Mouse (Mus musculus): ENCODE measurements at regions not wholly inside any gene's neighbourhood (a gene's known extent, or its start where the extent isn't known, plus 50 kb on each side); places are given as distances from the start of the nearest gene placed in this dataset.

- H3K4me1 ChIP-seq (ENCODE audit: control insufficient read depth, insufficient read depth, low read length) = no peaks in the 10 kb centered on the region
- no peaks in the 10 kb centered on the region for H3K9me3 ChIP-seq (replicated peaks; ENCODE audit: control insufficient read depth, low read length)
- no peak overlapping the region for H3K27ac ChIP-seq (ENCODE audit: low read length)
- peaks cover 15% of the 10 kb centered on the region for H3K27me3 ChIP-seq (ENCODE audit: control insufficient read depth, insufficient read depth, low read length)
- peak overlapping the region; percentile 31; the same call in 1 of the 2 replicates for H3K4me2 ChIP-seq (ENCODE audit: low read depth, low read length)
- ATAC-seq (ENCODE audit: insufficient read depth, low FRiP score) = no peak
- no peak overlapping the region for H3K9ac ChIP-seq (ENCODE audit: low read length)
- 3% methylated on average over 31 of the region's 31 CpGs for WGBS
- 0 out of 2 replicates have a peak overlapping the region, but pooled peaks have one; percentile 1 for H3K4me3 ChIP-seq (replicated peaks; ENCODE audit: low read length)
- no peaks in the 10 kb centered on the region for H3K36me3 ChIP-seq (ENCODE audit: control insufficient read depth, insufficient read depth, low read length)
Observed at GRCm38 (mm10) chr9:122595120-122595943, 151.8 kb upstream of the Topaz1 start.

- Histone ChIP-seq H3K4me3 (replicated peaks; ENCODE audit: low read length) (no peak overlapping the region), H3K9ac (ENCODE audit: low read length) (no peak overlapping the region), H3K36me3 (ENCODE audit: control insufficient read depth, insufficient read depth, low read length) (no peaks in the 10 kb centered on the region), H3K9me3 (replicated peaks; ENCODE audit: control insufficient read depth, low read length) (no peaks in the 10 kb centered on the region), H3K4me1 (ENCODE audit: control insufficient read depth, insufficient read depth, low read length) (no peaks in the 10 kb centered on the region), H3K27ac (ENCODE audit: low read length) (no peak overlapping the region), H3K27me3 (ENCODE audit: control insufficient read depth, insufficient read depth, low read length) (no peaks in the 10 kb centered on the region), H3K4me2 (ENCODE audit: low read depth, low read length) (no peak overlapping the region)
- 59% methylated on average over 2 of the region's 2 CpGs for WGBS
- no peak for ATAC-seq (ENCODE audit: insufficient read depth, low FRiP score)
Observed at GRCm38 (mm10) chr9:122603106-122603505, 144.0 kb upstream of the Topaz1 start.

- WGBS = 87% methylated on average over 5 of the region's 5 CpGs
- Histone ChIP-seq H3K4me2 (ENCODE audit: low read depth, low read length) (no peak overlapping the region), H3K36me3 (ENCODE audit: control insufficient read depth, insufficient read depth, low read length) (no peaks in the 10 kb centered on the region), H3K4me1 (ENCODE audit: control insufficient read depth, insufficient read depth, low read length) (no peaks in the 10 kb centered on the region), H3K4me3 (replicated peaks; ENCODE audit: low read length) (no peak overlapping the region), H3K9ac (ENCODE audit: low read length) (no peak overlapping the region), H3K27ac (ENCODE audit: low read length) (no peak overlapping the region), H3K27me3 (ENCODE audit: control insufficient read depth, insufficient read depth, low read length) (no peaks in the 10 kb centered on the region), H3K9me3 (replicated peaks; ENCODE audit: control insufficient read depth, low read length) (no peaks in the 10 kb centered on the region)
- ATAC-seq (ENCODE audit: insufficient read depth, low FRiP score) = no peak
Observed at GRCm38 (mm10) chr9:122609616-122610015, 137.5 kb upstream of the Topaz1 start.

DNA sequence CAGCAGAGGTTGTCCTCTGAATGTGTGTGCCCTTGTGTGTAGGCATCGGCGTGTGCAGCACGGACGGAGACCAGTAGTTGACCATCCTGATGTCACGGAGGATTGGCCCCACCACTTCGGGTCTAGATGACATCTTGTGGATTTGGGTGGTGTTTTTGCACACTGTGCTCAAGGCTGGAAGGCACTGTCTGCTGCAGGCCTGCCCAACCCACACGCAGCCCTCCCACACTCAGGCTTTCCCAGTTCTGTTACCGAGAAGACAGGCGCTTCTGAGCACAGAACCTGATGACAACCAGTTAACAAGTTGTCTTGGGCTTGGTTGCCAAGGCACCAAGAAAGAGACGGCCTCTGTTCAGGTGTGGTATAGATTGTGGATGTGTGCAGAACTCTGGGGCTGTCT is 136.2 kb upstream of the Topaz1 start:
- Histone ChIP-seq H3K27ac (ENCODE audit: low read length) (no peak overlapping the region), H3K4me2 (ENCODE audit: low read depth, low read length) (no peak overlapping the region), H3K4me3 (replicated peaks; ENCODE audit: low read length) (no peak overlapping the region), H3K36me3 (ENCODE audit: control insufficient read depth, insufficient read depth, low read length) (no peaks in the 10 kb centered on the region), H3K27me3 (ENCODE audit: control insufficient read depth, insufficient read depth, low read length) (no peaks in the 10 kb centered on the region), H3K4me1 (ENCODE audit: control insufficient read depth, insufficient read depth, low read length) (no peaks in the 10 kb centered on the region), H3K9ac (ENCODE audit: low read length) (no peak overlapping the region), H3K9me3 (replicated peaks; ENCODE audit: control insufficient read depth, low read length) (no peaks in the 10 kb centered on the region)
- 88% methylated on average over 10 of the region's 10 CpGs for WGBS
- no peak for ATAC-seq (ENCODE audit: insufficient read depth, low FRiP score)

DNA sequence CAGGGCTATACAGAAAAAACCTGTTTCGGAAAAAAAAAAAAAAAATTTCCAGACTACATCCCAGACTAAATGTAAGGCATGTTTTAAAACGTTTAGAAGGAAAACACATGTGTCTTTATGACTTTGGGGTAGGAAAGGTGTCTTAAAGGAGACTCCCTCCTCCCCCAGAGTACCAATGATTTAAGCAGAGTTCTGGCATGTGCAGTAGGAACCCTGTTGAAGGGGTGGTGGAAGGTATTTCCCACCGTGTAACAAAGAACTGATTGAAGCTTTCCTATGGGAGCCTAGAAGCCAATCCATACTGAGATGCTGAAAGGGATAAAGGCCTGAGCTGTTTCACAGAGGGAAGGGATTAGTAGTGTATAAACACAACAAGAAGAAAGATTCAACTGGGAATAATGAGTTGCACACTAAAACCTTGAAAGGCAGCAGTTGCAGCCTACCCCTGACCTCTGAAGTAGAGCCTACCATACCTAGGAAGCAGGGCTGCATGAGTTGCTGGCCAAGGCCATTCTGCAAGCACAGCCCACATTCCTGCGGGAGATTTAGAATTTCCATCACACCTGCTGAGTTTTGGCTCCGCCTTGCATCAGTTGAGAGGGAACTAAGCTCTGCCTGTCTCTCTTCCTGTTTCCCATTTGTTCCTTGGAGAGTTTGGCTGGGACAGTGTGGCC is 132.4 kb upstream of the Topaz1 start:
- Histone ChIP-seq H3K36me3 (ENCODE audit: control insufficient read depth, insufficient read depth, low read length) (no peaks in the 10 kb centered on the region), H3K27ac (ENCODE audit: low read length) (no peak overlapping the region), H3K27me3 (ENCODE audit: control insufficient read depth, insufficient read depth, low read length) (no peaks in the 10 kb centered on the region), H3K9ac (ENCODE audit: low read length) (no peak overlapping the region), H3K4me3 (replicated peaks; ENCODE audit: low read length) (no peak overlapping the region), H3K4me1 (ENCODE audit: control insufficient read depth, insufficient read depth, low read length) (no peaks in the 10 kb centered on the region), H3K4me2 (ENCODE audit: low read depth, low read length) (no peak overlapping the region), H3K9me3 (replicated peaks; ENCODE audit: control insufficient read depth, low read length) (no peaks in the 10 kb centered on the region)
- no peak for ATAC-seq (ENCODE audit: insufficient read depth, low FRiP score)
- WGBS = 22% methylated on average over 5 of the region's 5 CpGs

DNA sequence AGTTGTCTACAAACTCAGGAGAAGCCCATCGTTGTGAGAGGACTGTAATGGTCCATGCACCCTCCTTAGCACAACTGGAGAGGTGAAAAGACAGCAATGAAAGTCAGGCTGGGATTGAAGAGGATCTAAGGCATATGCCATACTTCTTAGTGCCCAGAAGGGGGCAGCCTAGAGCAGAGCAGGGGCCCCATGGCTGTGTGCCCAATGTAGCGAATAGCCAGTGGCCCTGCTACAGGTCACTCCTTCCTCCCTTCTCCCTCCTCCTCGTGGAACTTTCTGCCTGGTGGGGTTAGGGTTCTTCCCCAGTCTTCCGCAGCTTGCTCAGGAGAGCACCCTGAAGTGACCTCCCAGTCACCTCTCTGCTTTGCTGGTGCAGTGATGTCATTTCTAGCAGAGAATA is 131.8 kb upstream of the Topaz1 start:
- 23% methylated on average over 4 of the region's 4 CpGs for WGBS

GRCm38 (mm10) chr9:122617793-122618192 is 129.4 kb upstream of the Topaz1 start:
- Histone ChIP-seq H3K27me3 (ENCODE audit: control insufficient read depth, insufficient read depth, low read length) (no peaks in the 10 kb centered on the region), H3K4me1 (ENCODE audit: control insufficient read depth, insufficient read depth, low read length) (no peaks in the 10 kb centered on the region), H3K9me3 (replicated peaks; ENCODE audit: control insufficient read depth, low read length) (no peaks in the 10 kb centered on the region), H3K36me3 (ENCODE audit: control insufficient read depth, insufficient read depth, low read length) (no peaks in the 10 kb centered on the region), H3K4me3 (replicated peaks; ENCODE audit: low read length) (no peak overlapping the region), H3K27ac (ENCODE audit: low read length) (no peak overlapping the region), H3K9ac (ENCODE audit: low read length) (no peak overlapping the region), H3K4me2 (ENCODE audit: low read depth, low read length) (no peak overlapping the region)
- ATAC-seq (ENCODE audit: insufficient read depth, low FRiP score) = no peak
- 36% methylated on average over 3 of the region's 3 CpGs for WGBS

More for the DNA sequence above, 131.8 kb upstream of the Topaz1 start:
- no peak overlapping the region for H3K9ac ChIP-seq (ENCODE audit: low read length)
- H3K27ac ChIP-seq (ENCODE audit: low read length) = no peak overlapping the region
- ATAC-seq (ENCODE audit: insufficient read depth, low FRiP score) = no peak
- H3K9me3 ChIP-seq (replicated peaks; ENCODE audit: control insufficient read depth, low read length) = no peaks in the 10 kb centered on the region
- H3K4me3 ChIP-seq (replicated peaks; ENCODE audit: low read length) = no peak overlapping the region
- H3K4me1 ChIP-seq (ENCODE audit: control insufficient read depth, insufficient read depth, low read length) = no peaks in the 10 kb centered on the region
- no peaks in the 10 kb centered on the region for H3K36me3 ChIP-seq (ENCODE audit: control insufficient read depth, insufficient read depth, low read length)
- H3K27me3 ChIP-seq (ENCODE audit: control insufficient read depth, insufficient read depth, low read length) = no peaks in the 10 kb centered on the region
- H3K4me2 ChIP-seq (ENCODE audit: low read depth, low read length) = no peak overlapping the region

DNA sequence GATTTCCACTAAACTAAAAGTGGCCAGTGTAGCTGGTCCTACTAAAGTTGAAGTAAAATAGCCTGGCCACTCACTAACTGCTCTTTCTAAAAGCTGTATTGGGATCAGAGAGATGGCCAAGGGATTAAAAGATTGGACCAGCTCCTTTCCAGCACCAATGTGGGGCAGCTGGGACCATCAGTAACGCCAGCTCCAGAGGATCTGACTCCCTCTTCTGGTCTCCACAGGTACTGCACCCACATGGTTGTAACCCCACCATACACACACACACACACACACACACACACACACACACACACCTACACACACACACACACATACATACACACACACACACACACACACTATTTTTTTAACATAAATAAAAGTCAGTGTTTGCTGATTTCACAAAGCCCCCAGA is 122.1 kb upstream of the Topaz1 start:
- H3K9me3 ChIP-seq (replicated peaks; ENCODE audit: control insufficient read depth, low read length) = no peaks in the 10 kb centered on the region
- no peak overlapping the region for H3K9ac ChIP-seq (ENCODE audit: low read length)
- H3K27me3 ChIP-seq (ENCODE audit: control insufficient read depth, insufficient read depth, low read length) = 0 out of 2 replicates have a peak, but pooled peaks cover 2% of the 10 kb centered on the region
- H3K27ac ChIP-seq (ENCODE audit: low read length) = no peak overlapping the region
- WGBS = 90% methylated on average over 1 of the region's 1 CpGs
- no peak overlapping the region for H3K4me3 ChIP-seq (replicated peaks; ENCODE audit: low read length)
- no peak for ATAC-seq (ENCODE audit: insufficient read depth, low FRiP score)
- H3K36me3 ChIP-seq (ENCODE audit: control insufficient read depth, insufficient read depth, low read length) = no peaks in the 10 kb centered on the region
- H3K4me2 ChIP-seq (ENCODE audit: low read depth, low read length) = no peak overlapping the region
- H3K4me1 ChIP-seq (ENCODE audit: control insufficient read depth, insufficient read depth, low read length) = no peaks in the 10 kb centered on the region

GRCm38 (mm10) chr9:122626346-122626745 is 120.8 kb upstream of the Topaz1 start:
- H3K9ac ChIP-seq (ENCODE audit: low read length) = no peak overlapping the region
- 69% methylated on average over 6 of the region's 6 CpGs for WGBS
- H3K36me3 ChIP-seq (ENCODE audit: control insufficient read depth, insufficient read depth, low read length) = no peaks in the 10 kb centered on the region
- no peaks in the 10 kb centered on the region for H3K9me3 ChIP-seq (replicated peaks; ENCODE audit: control insufficient read depth, low read length)
- 0 out of 2 replicates have a peak, but pooled peaks cover 2% of the 10 kb centered on the region for H3K27me3 ChIP-seq (ENCODE audit: control insufficient read depth, insufficient read depth, low read length)
- no peak overlapping the region for H3K27ac ChIP-seq (ENCODE audit: low read length)
- H3K4me1 ChIP-seq (ENCODE audit: control insufficient read depth, insufficient read depth, low read length) = no peaks in the 10 kb centered on the region
- no peak overlapping the region for H3K4me2 ChIP-seq (ENCODE audit: low read depth, low read length)
- no peak for ATAC-seq (ENCODE audit: insufficient read depth, low FRiP score)
- no peak overlapping the region for H3K4me3 ChIP-seq (replicated peaks; ENCODE audit: low read length)
